Mouse (Mus musculus): Measurements from ENCODE around the gene Tcaf2. TPM values are rescaled to one million over a fixed set of nuclear protein-coding genes. Genes with fewer than 3 reads are reported as not detected.

The Tcaf2 gene
- polyA plus RNA-seq, 1 experiment from 2014 or later: 9.0 TPM

- no peak overlapping the region for H3K9ac ChIP-seq
- H3K36me3 ChIP-seq: no peaks in the 10 kb centered on the region
- H3K27me3 ChIP-seq: no peaks in the 10 kb centered on the region
- H3K27ac ChIP-seq: no peak overlapping the region
- no peak overlapping the region for H3K4me2 ChIP-seq
- H3K4me1 ChIP-seq: no peaks in the 10 kb centered on the region
- WGBS: 81% methylated on average over 2 of the region's 2 CpGs
- no peak for ATAC-seq (ENCODE audit: borderline replicate concordance, extremely low read depth, low FRiP score, low TSS enrichment)
- H3K4me3 ChIP-seq: no peak overlapping the region
- no peaks in the 10 kb centered on the region for H3K9me3 ChIP-seq
These were observed 28.1 kb downstream of the Tcaf2 start for GRCm38 (mm10) chr6:42616904-42617303.

DNA sequence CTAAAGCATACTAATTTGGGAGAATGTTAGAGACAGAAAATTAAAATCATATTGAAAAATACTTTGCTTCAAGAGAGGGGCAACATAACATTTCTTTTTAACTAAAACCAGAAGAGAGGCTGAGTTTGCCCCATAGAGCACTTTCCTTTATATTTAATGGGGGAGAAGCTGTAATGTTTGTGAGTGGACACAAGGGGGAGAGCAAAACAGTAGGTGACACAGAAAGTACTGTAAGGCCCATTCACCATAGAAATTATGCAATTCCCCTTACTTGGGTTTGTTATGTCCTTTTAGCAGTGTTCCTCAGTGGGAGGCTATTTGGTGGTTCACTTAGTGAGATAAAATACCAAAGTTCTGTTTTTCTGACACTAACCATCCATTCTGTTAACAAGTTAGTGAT lies 32.8 kb downstream of the Tcaf2 start:
- Histone ChIP-seq H3K27ac (no peak overlapping the region), H3K4me2 (no peak overlapping the region), H3K4me1 (peaks cover 6% of the 10 kb centered on the region; the same call in 1 of the 2 replicates), H3K27me3 (no peaks in the 10 kb centered on the region), H3K4me3 (no peak overlapping the region), H3K9ac (no peak overlapping the region), H3K9me3 (no peaks in the 10 kb centered on the region), H3K36me3 (no peaks in the 10 kb centered on the region)
- ATAC-seq (ENCODE audit: borderline replicate concordance, extremely low read depth, low FRiP score, low TSS enrichment): no peak

DNA sequence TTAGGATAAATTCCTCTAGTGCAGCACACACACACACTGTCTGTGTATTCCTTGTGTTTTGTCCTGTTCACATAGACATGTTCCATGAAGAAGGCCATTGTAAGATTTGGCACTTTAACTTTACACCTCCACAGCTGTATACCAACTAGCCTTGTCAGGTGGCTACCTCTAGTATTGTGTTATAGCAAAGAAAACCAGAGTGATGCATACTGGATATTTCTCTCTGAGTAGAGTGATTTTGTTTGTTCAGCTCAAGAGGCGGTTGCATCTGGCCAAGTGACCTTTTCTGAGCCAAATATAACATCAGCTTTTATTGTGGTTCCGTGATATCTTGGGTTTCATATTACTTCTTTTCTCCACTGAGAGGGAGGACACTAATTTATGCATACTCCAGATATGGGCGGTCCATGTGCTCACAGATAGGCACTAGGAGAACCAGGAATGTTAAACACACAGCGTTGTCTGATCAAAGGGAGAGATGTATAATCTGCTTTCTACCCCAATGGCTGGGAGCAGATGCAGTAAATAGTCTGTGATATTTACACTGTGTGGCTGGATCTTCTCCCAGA lies 34.0 kb downstream of the Tcaf2 start:
- Histone ChIP-seq H3K9ac (no peak overlapping the region), H3K36me3 (no peaks in the 10 kb centered on the region), H3K4me3 (no peak overlapping the region), H3K9me3 (no peaks in the 10 kb centered on the region), H3K4me1 (peaks cover 6% of the 10 kb centered on the region; the same call in 1 of the 2 replicates), H3K4me2 (no peak overlapping the region), H3K27ac (no peak overlapping the region), H3K27me3 (no peaks in the 10 kb centered on the region)
- ATAC-seq (ENCODE audit: borderline replicate concordance, extremely low read depth, low FRiP score, low TSS enrichment): peak; percentile 46; the same call in 1 of the 2 replicates
- WGBS: 11% methylated on average over 4 of the region's 4 CpGs

GRCm38 (mm10) chr6:42597592-42597991 lies 47.5 kb downstream of the Tcaf2 start, which contains the start of gene Tcaf3:
Gene Tcaf3, minus strand, starts transcription at chr6:42597692.
- no peaks in the 10 kb centered on the region for H3K9me3 ChIP-seq
- WGBS: 53% methylated on average over 4 of the region's 4 CpGs

GRCm38 (mm10) chr6:42593138-42593882 lies 51.7 kb downstream of the Tcaf2 start:
- Histone ChIP-seq H3K27me3 (no peaks in the 10 kb centered on the region), H3K4me3 (no peak overlapping the region), H3K4me1 (no peaks in the 10 kb centered on the region), H3K36me3 (no peaks in the 10 kb centered on the region), H3K9me3 (no peaks in the 10 kb centered on the region), H3K4me2 (no peak overlapping the region), H3K27ac (no peak overlapping the region), H3K9ac (no peak overlapping the region)
- 77% methylated on average over 17 of the region's 17 CpGs for WGBS
- no peak for ATAC-seq (ENCODE audit: borderline replicate concordance, extremely low read depth, low FRiP score, low TSS enrichment)

More at GRCm38 (mm10) chr6:42597592-42597991, 47.5 kb downstream of the Tcaf2 start, which contains the start of gene Tcaf3:
- Histone ChIP-seq H3K4me3 (no peak within 1 kb of the TSS), H3K4me2 (no peak within 1 kb of the TSS), H3K4me1 (no peaks in the 10 kb centered on the region), H3K36me3 (no peaks in the 10 kb centered on the region), H3K9ac (no peak within 1 kb of the TSS), H3K27ac (no peak within 1 kb of the TSS), H3K27me3 (no peaks in the 10 kb centered on the region)
- no peak for ATAC-seq (ENCODE audit: borderline replicate concordance, extremely low read depth, low FRiP score, low TSS enrichment)

- H3K4me1 ChIP-seq: peaks cover 9% of the 10 kb centered on the region
- WGBS: 75% methylated on average over 5 of the region's 5 CpGs
- no peak for ATAC-seq (ENCODE audit: borderline replicate concordance, extremely low read depth, low FRiP score, low TSS enrichment)
- no peak overlapping the region for H3K9ac ChIP-seq
- H3K4me3 ChIP-seq: no peak overlapping the region
- no peak overlapping the region for H3K27ac ChIP-seq
- no peaks in the 10 kb centered on the region for H3K36me3 ChIP-seq
- H3K27me3 ChIP-seq: no peaks in the 10 kb centered on the region
- no peak overlapping the region for H3K4me2 ChIP-seq
- H3K9me3 ChIP-seq: no peaks in the 10 kb centered on the region
These were observed 58.5 kb downstream of the Tcaf2 start for GRCm38 (mm10) chr6:42586569-42586968.

GRCm38 (mm10) chr6:42583488-42583872 lies 61.6 kb downstream of the Tcaf2 start:
- peak overlapping the region; percentile 8; the same call in 1 of the 2 replicates for H3K4me3 ChIP-seq
- H3K4me2 ChIP-seq: peak overlapping the region; percentile 43
- peak overlapping the region; percentile 66 for H3K27ac ChIP-seq
- no peaks in the 10 kb centered on the region for H3K9me3 ChIP-seq
- WGBS: 1% methylated on average over 7 of the region's 7 CpGs
- ATAC-seq (ENCODE audit: borderline replicate concordance, extremely low read depth, low FRiP score, low TSS enrichment): no peak
- H3K9ac ChIP-seq: no peak overlapping the region
- no peaks in the 10 kb centered on the region for H3K36me3 ChIP-seq
- H3K27me3 ChIP-seq: no peaks in the 10 kb centered on the region
- peaks cover 15% of the 10 kb centered on the region for H3K4me1 ChIP-seq

- 37% methylated on average over 9 of the region's 9 CpGs for WGBS
- Histone ChIP-seq H3K4me2 (peak overlapping the region; percentile 43), H3K4me1 (peaks cover 15% of the 10 kb centered on the region), H3K4me3 (peak overlapping the region; percentile 8; the same call in 1 of the 2 replicates), H3K36me3 (no peaks in the 10 kb centered on the region), H3K9me3 (no peaks in the 10 kb centered on the region), H3K27me3 (no peaks in the 10 kb centered on the region), H3K27ac (peak overlapping the region; percentile 66), H3K9ac (no peak overlapping the region)
- peak; percentile 86; the same call in 1 of the 2 replicates for ATAC-seq (ENCODE audit: borderline replicate concordance, extremely low read depth, low FRiP score, low TSS enrichment)
These were observed 62.1 kb downstream of the Tcaf2 start for GRCm38 (mm10) chr6:42582741-42583487.

DNA sequence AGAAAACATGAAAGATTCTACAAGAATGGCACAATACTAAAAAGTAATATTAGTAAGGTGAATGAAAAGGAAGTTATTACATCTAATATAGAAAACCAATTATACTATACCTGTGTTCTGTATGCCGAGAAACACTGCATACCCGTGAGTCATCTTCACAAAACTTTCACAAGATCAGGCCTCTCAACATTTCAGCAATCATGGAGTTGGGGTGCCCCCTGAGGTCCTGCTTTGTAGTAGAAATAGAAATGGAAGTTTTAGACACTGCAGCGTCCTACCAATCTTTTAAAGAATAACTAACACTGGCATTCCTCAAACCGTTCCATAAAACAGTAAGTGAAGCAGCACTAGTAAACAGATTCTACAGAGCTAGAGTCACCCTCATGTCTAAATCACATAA lies 66.4 kb downstream of the Tcaf2 start:
- Histone ChIP-seq H3K27ac (no peak overlapping the region), H3K4me3 (no peak overlapping the region), H3K36me3 (no peaks in the 10 kb centered on the region), H3K9ac (no peak overlapping the region), H3K9me3 (no peaks in the 10 kb centered on the region), H3K4me1 (peaks cover 15% of the 10 kb centered on the region), H3K27me3 (no peaks in the 10 kb centered on the region), H3K4me2 (no peak overlapping the region)
- WGBS: 67% methylated on average over 4 of the region's 4 CpGs
- ATAC-seq (ENCODE audit: borderline replicate concordance, extremely low read depth, low FRiP score, low TSS enrichment): no peak

DNA sequence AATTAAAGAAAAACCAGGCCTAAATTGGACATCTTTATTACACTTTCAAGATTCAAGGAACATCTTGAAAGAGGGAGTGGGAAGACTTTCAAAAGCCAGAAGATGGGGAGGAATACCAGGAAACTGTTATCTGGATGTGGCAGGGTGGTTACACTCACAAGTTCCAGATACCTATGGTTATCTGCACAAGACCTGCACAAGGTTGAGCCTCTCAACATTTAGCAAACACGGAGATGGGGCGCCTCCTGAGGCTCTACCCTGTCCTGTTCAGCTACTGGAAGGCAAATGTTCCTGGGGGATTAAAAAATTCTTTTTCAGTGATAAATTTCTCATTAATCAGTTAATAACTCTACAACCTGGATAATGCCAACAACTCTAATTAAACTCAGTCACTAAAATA lies 67.6 kb downstream of the Tcaf2 start:
- no peak overlapping the region for H3K9ac ChIP-seq
- no peak overlapping the region for H3K27ac ChIP-seq
- WGBS: 92% methylated on average over 2 of the region's 2 CpGs
- no peak overlapping the region for H3K4me2 ChIP-seq
- H3K4me1 ChIP-seq: 0 out of 2 replicates have a peak, but pooled peaks cover 6% of the 10 kb centered on the region
- H3K36me3 ChIP-seq: no peaks in the 10 kb centered on the region
- H3K27me3 ChIP-seq: no peaks in the 10 kb centered on the region
- H3K9me3 ChIP-seq: no peaks in the 10 kb centered on the region
- no peak overlapping the region for H3K4me3 ChIP-seq
- ATAC-seq (ENCODE audit: borderline replicate concordance, extremely low read depth, low FRiP score, low TSS enrichment): no peak

Data from lung, embryonic 15.5 days (tissue).